Mouse (Mus musculus) testis, adult 2 months (tissue): Measurements from ENCODE around the gene Gria2. TPM values are rescaled to one million over a fixed set of nuclear protein-coding genes. Genes with fewer than 3 reads are reported as not detected.

Experiments
- H3K27ac ChIP-seq: fragments of 200-500 bp; 2 replicates; pipeline ENCODE4 v1.5.1; 2012; ENCODE audit warnings: low read depth, low read length; ENCODE audit not compliant: control insufficient read depth, insufficient read depth
- H3K27me3 ChIP-seq: fragments of 200-500 bp; 2 replicates; pipeline ENCODE4 v1.6.1; 2012; ENCODE audit warnings: mild to moderate bottlenecking, low read length, moderate library complexity; ENCODE audit not compliant: control insufficient read depth, insufficient read depth
- H3K36me3 ChIP-seq: fragments of 200-500 bp; 2 replicates; pipeline ENCODE4 v1.6.1; 2012; ENCODE audit warnings: mild to moderate bottlenecking, low read length; ENCODE audit not compliant: control insufficient read depth, insufficient read depth
- H3K4me1 ChIP-seq: fragments of 200-500 bp; 2 replicates; pipeline ENCODE4 v1.6.1; 2012; ENCODE audit warnings: low read length; ENCODE audit not compliant: control insufficient read depth, insufficient read depth
- H3K4me3 ChIP-seq: fragments of 200-500 bp; 2 replicates; pipeline ENCODE4 v1.5.1; 2012; ENCODE audit warnings: low read depth, mild to moderate bottlenecking, low read length, moderate library complexity, mixed read lengths; ENCODE audit not compliant: control insufficient read depth
- CTCF ChIP-seq: fragments of 200-500 bp; IDR thresholded peaks from 2 replicates; pipeline ENCODE4 v1.5.1; 2012; ENCODE audit warnings: low read depth, mild to moderate bottlenecking, inconsistent platforms, low read length, moderate library complexity; ENCODE audit not compliant: control insufficient read depth, insufficient read depth, insufficient replicate concordance
- POLR2A ChIP-seq: fragments of 200-500 bp; IDR thresholded peaks from 2 replicates; pipeline ENCODE4 v1.6.1; 2012; ENCODE audit warnings: low read depth, mild to moderate bottlenecking, inconsistent platforms, low read length, moderate library complexity; ENCODE audit not compliant: control insufficient read depth
- polyA plus RNA-seq: library from polyadenylated mRNA; depleted of rRNA; stranded (reverse); fragments of >200 nt; gene quantifications from 2 replicates; pipeline ENCODE4 v1.2.3, GENCODE M21; 2012; rRNA removed

Gene Gria2
- 0.02 and 0.06 TPM in 2 replicates for polyA plus RNA-seq

DNA sequence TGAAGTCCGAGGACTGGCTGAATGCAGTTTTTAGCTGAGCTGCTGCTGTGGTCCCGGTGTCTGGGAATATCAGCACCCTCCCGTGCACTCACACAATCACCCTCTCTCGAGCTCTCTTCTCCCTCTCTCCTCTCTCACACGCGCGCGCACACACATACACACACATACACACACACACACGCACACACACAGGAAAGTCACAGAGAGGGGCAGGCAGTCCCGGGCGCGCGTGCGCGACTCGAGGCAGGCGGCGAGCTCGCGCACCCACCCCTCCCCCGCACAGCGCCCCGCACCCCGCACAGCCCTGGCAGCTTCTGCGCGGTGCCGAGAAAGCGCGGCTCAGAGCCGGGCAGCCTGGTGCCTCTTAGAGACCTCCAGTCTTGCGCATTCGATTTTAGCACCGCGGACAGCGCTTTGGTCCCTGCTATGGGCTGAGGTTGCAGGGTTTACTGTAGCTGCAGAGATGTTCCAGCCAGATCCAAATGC is at the start of gene Gria2:
Gria2 (minus strand) TSS at position 240 of the 486 bp plus-strand sequence.
- no peak within 1 kb of the TSS for H3K27ac ChIP-seq
- no peak for TF ChIP-seq POLR2A
- no peak for TF ChIP-seq CTCF
- peak within 1 kb of the TSS; percentile 36 for H3K4me3 ChIP-seq
- no peaks in the 10 kb centered on the region for H3K27me3 ChIP-seq
- H3K36me3 ChIP-seq, result no peaks in the 10 kb centered on the region
- H3K4me1 ChIP-seq, result peaks cover 4% of the 10 kb centered on the region; the same call in 1 of the 2 replicates

DNA sequence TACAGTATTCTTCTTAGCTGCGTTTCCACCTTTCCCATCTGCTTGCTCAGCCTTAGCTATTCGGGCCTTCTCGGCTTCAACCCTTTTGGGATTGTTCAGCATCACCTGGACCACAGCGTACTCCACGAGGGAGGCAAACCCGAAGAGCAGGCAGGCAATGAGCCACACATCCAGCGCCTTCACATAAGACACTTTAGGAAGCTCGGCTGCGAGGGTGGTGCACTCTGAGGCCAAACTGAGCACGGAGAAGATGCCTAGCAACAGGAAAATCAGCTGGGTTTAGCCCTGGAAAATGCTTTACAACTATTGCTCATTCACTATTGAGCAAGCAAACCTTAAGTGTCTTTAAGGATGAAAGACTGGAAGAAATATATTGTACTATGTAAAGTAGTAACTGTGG is 48.3 kb upstream of the Gria2 start:
- no peak overlapping the region for H3K4me3 ChIP-seq
- peaks cover 3% of the 10 kb centered on the region; the same call in 1 of the 2 replicates for H3K4me1 ChIP-seq
- H3K36me3 ChIP-seq, result no peaks in the 10 kb centered on the region
- H3K27ac ChIP-seq, result no peak overlapping the region
- no peak for TF ChIP-seq CTCF
- TF ChIP-seq POLR2A, result no peak
- no peaks in the 10 kb centered on the region for H3K27me3 ChIP-seq

DNA sequence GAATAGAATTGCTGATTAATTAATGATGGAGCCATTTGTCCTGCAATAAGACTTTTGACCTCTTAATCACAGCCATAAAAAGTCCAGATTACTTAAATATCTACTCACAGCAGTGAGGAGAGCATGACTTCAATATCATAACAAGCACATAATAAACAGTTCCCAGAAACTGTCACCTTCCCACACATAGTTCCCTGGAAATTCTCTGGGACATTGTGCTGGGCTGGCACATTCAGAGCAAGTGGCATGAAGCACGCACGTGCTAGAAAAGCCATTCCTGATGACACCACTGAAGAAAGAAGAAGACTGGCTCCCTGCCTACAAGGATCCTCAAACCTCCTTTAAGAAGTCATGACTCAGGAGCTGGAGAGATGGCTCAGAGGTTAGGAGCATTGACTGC is 43.0 kb upstream of the Gria2 start:
- TF ChIP-seq POLR2A (no peak), CTCF (no peak)
- no peak overlapping the region for H3K4me3 ChIP-seq
- no peaks in the 10 kb centered on the region for H3K36me3 ChIP-seq
- no peak overlapping the region for H3K27ac ChIP-seq
- H3K27me3 ChIP-seq, result no peaks in the 10 kb centered on the region
- no peaks in the 10 kb centered on the region for H3K4me1 ChIP-seq

DNA sequence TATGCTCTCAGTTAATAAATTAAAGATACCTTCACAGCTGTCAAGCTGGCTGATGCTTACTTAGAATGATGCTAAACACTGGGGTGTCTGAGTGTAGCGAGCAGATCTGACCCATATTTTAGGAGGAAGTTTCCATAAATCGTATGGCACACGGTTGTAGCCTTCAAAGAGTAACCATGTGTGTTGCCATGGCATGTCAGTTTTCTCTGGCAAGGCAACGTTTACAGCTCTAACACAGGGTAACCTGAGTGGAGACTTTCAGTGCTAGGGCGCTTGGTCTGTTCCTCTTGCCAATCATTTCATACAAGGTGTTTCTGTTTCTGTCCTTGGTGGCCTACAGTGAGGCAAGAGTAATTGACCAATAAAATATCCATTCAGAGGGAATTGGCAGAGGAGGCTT is 37.2 kb upstream of the Gria2 start:
- H3K4me1 ChIP-seq, result no peaks in the 10 kb centered on the region
- no peak overlapping the region for H3K27ac ChIP-seq
- TF ChIP-seq CTCF (no peak), POLR2A (no peak)
- H3K27me3 ChIP-seq, result no peaks in the 10 kb centered on the region
- H3K36me3 ChIP-seq, result no peaks in the 10 kb centered on the region
- H3K4me3 ChIP-seq, result no peak overlapping the region

DNA sequence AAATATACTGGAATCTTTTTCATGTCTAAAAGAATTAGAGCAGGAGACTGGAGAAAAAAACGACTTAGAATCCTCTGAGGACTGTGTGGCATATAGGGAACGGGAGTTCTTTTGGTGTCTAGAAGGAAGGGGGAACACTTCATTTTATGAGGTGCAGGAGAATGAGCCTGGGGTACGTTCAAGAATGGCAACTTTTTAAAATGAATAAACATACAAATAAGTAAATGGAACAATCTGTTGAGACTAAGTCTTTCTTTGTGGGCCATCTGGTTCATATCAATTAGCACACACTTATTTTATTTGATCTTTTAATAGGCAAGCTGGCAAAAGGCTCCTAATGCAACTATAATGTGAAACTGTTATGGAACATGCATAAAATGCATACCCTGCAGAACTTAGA is 34.9 kb upstream of the Gria2 start:
- no peaks in the 10 kb centered on the region for H3K36me3 ChIP-seq
- H3K27ac ChIP-seq, result no peak overlapping the region
- H3K4me1 ChIP-seq, result no peaks in the 10 kb centered on the region
- no peak for TF ChIP-seq CTCF
- no peak for TF ChIP-seq POLR2A
- H3K4me3 ChIP-seq, result no peak overlapping the region
- no peaks in the 10 kb centered on the region for H3K27me3 ChIP-seq

DNA sequence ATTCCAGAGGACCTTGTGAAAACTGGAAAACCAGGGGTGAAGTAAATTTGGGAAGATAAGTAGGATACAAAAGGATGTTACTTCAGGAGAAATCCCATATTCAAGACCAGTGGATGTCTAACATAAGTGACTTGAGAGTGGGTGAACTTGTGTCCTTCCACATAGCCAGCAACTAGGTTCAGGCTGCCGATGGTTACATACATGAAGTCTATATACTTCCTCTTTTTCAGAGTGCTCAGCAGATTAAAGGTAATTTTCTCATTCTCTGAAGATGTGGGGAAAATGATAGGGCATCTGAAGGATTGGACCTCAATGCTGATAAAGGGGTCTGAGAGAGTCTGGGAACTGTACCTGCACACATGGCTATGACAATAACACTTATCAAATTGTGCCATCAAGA is 21.3 kb upstream of the Gria2 start:
- Histone ChIP-seq H3K27me3 (no peaks in the 10 kb centered on the region), H3K36me3 (no peaks in the 10 kb centered on the region), H3K4me1 (no peaks in the 10 kb centered on the region), H3K27ac (no peak overlapping the region), H3K4me3 (no peak overlapping the region)
- no peak for TF ChIP-seq CTCF
- TF ChIP-seq POLR2A, result no peak

DNA sequence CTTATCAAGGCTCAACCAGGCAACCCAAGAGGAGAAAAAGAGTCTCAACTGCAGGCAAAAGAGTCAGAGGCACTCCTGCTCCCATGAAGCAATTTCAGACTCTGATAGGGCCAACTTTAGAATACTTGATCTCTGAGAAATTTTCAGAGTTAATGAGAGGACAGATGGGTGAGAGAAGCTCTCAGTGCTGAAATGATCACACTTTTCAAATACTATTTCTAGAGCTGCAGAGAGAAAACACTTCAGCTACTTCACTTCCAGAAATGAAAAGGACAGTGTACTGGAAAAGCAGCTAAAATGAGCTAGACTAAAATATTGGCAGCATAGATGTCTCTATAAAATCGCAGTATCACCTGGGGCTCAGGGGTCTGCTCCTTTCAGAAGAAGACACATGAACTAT is 16.0 kb upstream of the Gria2 start:
- TF ChIP-seq POLR2A (no peak), CTCF (no peak)
- Histone ChIP-seq H3K27me3 (no peaks in the 10 kb centered on the region), H3K4me1 (no peaks in the 10 kb centered on the region), H3K36me3 (no peaks in the 10 kb centered on the region), H3K27ac (no peak overlapping the region), H3K4me3 (no peak overlapping the region)

DNA sequence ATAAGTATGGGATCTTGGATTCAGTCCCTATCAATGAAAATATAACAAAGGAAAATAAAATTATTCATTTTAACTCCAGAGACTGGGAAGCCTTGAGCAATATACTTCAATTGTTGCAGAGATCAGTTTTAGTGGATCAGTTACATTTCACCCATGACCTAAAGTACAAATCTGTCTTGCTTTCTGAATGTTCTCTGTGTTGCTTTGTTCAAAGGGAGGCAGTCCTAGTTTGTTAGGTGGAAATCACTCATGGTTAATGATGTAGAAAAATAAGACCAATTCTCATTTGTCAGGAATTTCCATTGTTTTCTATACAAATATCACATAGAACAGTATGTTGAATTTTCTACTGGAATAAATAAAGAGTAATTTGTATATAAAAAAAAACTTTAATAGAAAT is 11.1 kb upstream of the Gria2 start:
- TF ChIP-seq POLR2A (no peak), CTCF (no peak)
- Histone ChIP-seq H3K27me3 (no peaks in the 10 kb centered on the region), H3K4me3 (no peak overlapping the region)

More for the DNA sequence above, 11.1 kb upstream of the Gria2 start:
- H3K4me1 ChIP-seq, result no peaks in the 10 kb centered on the region
- H3K36me3 ChIP-seq, result no peaks in the 10 kb centered on the region
- no peak overlapping the region for H3K27ac ChIP-seq
